Mouse (Mus musculus) forebrain, embryonic 11.5 days (tissue): Measurements from ENCODE around the gene Heatr1. TPM values are rescaled to one million over a fixed set of nuclear protein-coding genes. Genes with fewer than 3 reads are reported as not detected.

Experiments
- ATAC-seq: fragments of 200-750 bp; cut with Nextera tagmentation; replicated peaks from 2 replicates; pipeline ENCODE4 v1.8.0; 2017; ENCODE audit warnings: moderate TSS enrichment; ENCODE audit not compliant: low FRiP score
- DNase-seq: peaks from one replicate; pipeline ENCODE4 v3.0.0-alpha.2; 2017; ENCODE audit warnings: low spot score
- H3K27ac ChIP-seq: fragments of 300-500 bp; sonication (generic); 2 replicates; pipeline ENCODE4 v1.5.1; 2014; ENCODE audit warnings: low read depth, low read length
- H3K27me3 ChIP-seq: fragments of 300-500 bp; sonication (generic); 2 replicates; pipeline ENCODE4 v1.6.1; 2014; ENCODE audit warnings: mild to moderate bottlenecking, low read length, mixed read lengths; ENCODE audit not compliant: control insufficient read depth, insufficient read depth
- H3K36me3 ChIP-seq: fragments of 300-500 bp; sonication (generic); 2 replicates; pipeline ENCODE4 v1.6.1; 2014; ENCODE audit warnings: mild to moderate bottlenecking, low read length, moderate library complexity, mixed read lengths; ENCODE audit not compliant: control insufficient read depth, insufficient read depth
- H3K4me1 ChIP-seq: fragments of 300-500 bp; sonication (generic); replicated peaks from 2 replicates; pipeline ENCODE4 v1.6.1; 2014; ENCODE audit warnings: low read length, mixed read lengths; ENCODE audit not compliant: control insufficient read depth, insufficient read depth
- H3K4me2 ChIP-seq: fragments of 300-500 bp; sonication (generic); 2 replicates; pipeline ENCODE4 v1.6.1; 2014; ENCODE audit warnings: low read depth, mild to moderate bottlenecking, low read length, moderate library complexity, mixed read lengths; ENCODE audit not compliant: severe bottlenecking
- H3K4me3 ChIP-seq: fragments of 300-500 bp; sonication (generic); 2 replicates; pipeline ENCODE4 v1.5.1; 2014; ENCODE audit warnings: low read depth, low read length
- H3K9ac ChIP-seq: fragments of 300-500 bp; sonication (generic); 2 replicates; pipeline ENCODE4 v1.6.1; 2014; ENCODE audit warnings: low read length
- H3K9me3 ChIP-seq: fragments of 300-500 bp; sonication (generic); 2 replicates; pipeline ENCODE4 v1.6.1; 2016; ENCODE audit warnings: low read length, mixed read lengths; ENCODE audit not compliant: control insufficient read depth
- WGBS: fragments of 180-500 bp; shearing (Covaris S2); extraction: QIAGEN DNeasy Blood & Tissue Kit; methylation state at CpG from one replicate; pipeline ENCODE4 v1.1.7; 2014; 5-methylcytosine and 5-hydroxymethylcytosine counted together
- polyA plus RNA-seq: library from polyadenylated mRNA; unstranded; fragments of >200 nt; fragmentation: Nextera tagmentation; extraction: Ambion mirVana; gene quantifications from 2 replicates; pipeline ENCODE4 v1.2.1, GENCODE M21; 2014

Gene Heatr1
- polyA plus RNA-seq, 1 experiment from 2014 or later, result 46.2 TPM

GRCm38 (mm10) chr13:12476886-12477285, 82.1 kb downstream of the Heatr1 start:
- Histone ChIP-seq H3K27me3 (no peaks in the 10 kb centered on the region), H3K4me3 (no peak overlapping the region), H3K9ac (no peak overlapping the region), H3K4me2 (no peak overlapping the region), H3K9me3 (no peaks in the 10 kb centered on the region), H3K4me1 (no peaks in the 10 kb centered on the region), H3K36me3 (no peaks in the 10 kb centered on the region), H3K27ac (no peak overlapping the region)
- no peak for DNase-seq
- WGBS, result 90% methylated on average over 4 of the region's 4 CpGs
- ATAC-seq, result no peak

GRCm38 (mm10) chr13:12478301-12478700, 83.5 kb downstream of the Heatr1 start:
- Histone ChIP-seq H3K4me2 (no peak overlapping the region), H3K36me3 (no peaks in the 10 kb centered on the region), H3K4me3 (no peak overlapping the region), H3K9me3 (no peaks in the 10 kb centered on the region), H3K4me1 (no peaks in the 10 kb centered on the region), H3K27me3 (no peaks in the 10 kb centered on the region), H3K9ac (no peak overlapping the region), H3K27ac (no peak overlapping the region)
- no peak for DNase-seq
- no peak for ATAC-seq
- WGBS, result 85% methylated on average over 15 of the region's 15 CpGs

- no peaks in the 10 kb centered on the region for H3K4me1 ChIP-seq
- WGBS, result 87% methylated on average over 6 of the region's 6 CpGs
- H3K4me3 ChIP-seq, result no peak overlapping the region
- DNase-seq (no peak), ATAC-seq (no peak)
- H3K27ac ChIP-seq, result no peak overlapping the region
- no peaks in the 10 kb centered on the region for H3K9me3 ChIP-seq
- no peak overlapping the region for H3K9ac ChIP-seq
- no peak overlapping the region for H3K4me2 ChIP-seq
- no peaks in the 10 kb centered on the region for H3K36me3 ChIP-seq
- no peaks in the 10 kb centered on the region for H3K27me3 ChIP-seq
These were observed 85.0 kb downstream of the Heatr1 start for GRCm38 (mm10) chr13:12479802-12480201.

GRCm38 (mm10) chr13:12485197-12485596, 90.4 kb downstream of the Heatr1 start:
- no peak overlapping the region for H3K9ac ChIP-seq
- no peaks in the 10 kb centered on the region for H3K4me1 ChIP-seq
- DNase-seq (no peak), ATAC-seq (no peak)
- H3K27ac ChIP-seq, result no peak overlapping the region
- no peak overlapping the region for H3K4me3 ChIP-seq
- no peaks in the 10 kb centered on the region for H3K36me3 ChIP-seq
- no peaks in the 10 kb centered on the region for H3K9me3 ChIP-seq
- no peak overlapping the region for H3K4me2 ChIP-seq
- no peaks in the 10 kb centered on the region for H3K27me3 ChIP-seq
- 69% methylated on average over 2 of the region's 2 CpGs for WGBS

- Histone ChIP-seq H3K36me3 (no peaks in the 10 kb centered on the region), H3K27me3 (no peaks in the 10 kb centered on the region), H3K27ac (no peak overlapping the region), H3K9me3 (no peaks in the 10 kb centered on the region), H3K4me1 (no peaks in the 10 kb centered on the region), H3K9ac (no peak overlapping the region), H3K4me2 (no peak overlapping the region), H3K4me3 (no peak overlapping the region)
- no peak for ATAC-seq
- no peak for DNase-seq
- 80% methylated on average over 7 of the region's 7 CpGs for WGBS
These were observed 90.8 kb downstream of the Heatr1 start for GRCm38 (mm10) chr13:12485640-12486039.

Other genes with a start within 250 kb of the Heatr1 start
- gene Mtr, start 136.9 kb upstream of the Heatr1 start, polyA plus RNA-seq, result 16.1 and 16.3 TPM in 2 replicates
- 0.41 and 0.65 TPM in 2 replicates for gene Actn2, start 54.3 kb upstream of the Heatr1 start, polyA plus RNA-seq
- 9.6 and 10.2 TPM in 2 replicates for gene Lgals8, start 69.9 kb downstream of the Heatr1 start, polyA plus RNA-seq
- gene Edaradd, start 125.4 kb downstream of the Heatr1 start, polyA plus RNA-seq, result 1.5 and 1.8 TPM in 2 replicates
- gene Ero1lb, start 170.8 kb downstream of the Heatr1 start, polyA plus RNA-seq, result 11.7 and 12.0 TPM in 2 replicates